Mouse (Mus musculus) testis, adult 2 months (tissue): Measurements from ENCODE around the gene Spata2l. TPM values are rescaled to one million over a fixed set of nuclear protein-coding genes. Genes with fewer than 3 reads are reported as not detected.
"Not testable (repeated sequence)": the region's sequence is repeated elsewhere in the genome, so short reads cannot be mapped to it uniquely, and the experiment has no call there.

Experiments
- H3K27ac ChIP-seq: fragments of 200-500 bp; 2 replicates; pipeline ENCODE4 v1.5.1; 2012; ENCODE audit warnings: low read depth, low read length; ENCODE audit not compliant: control insufficient read depth, insufficient read depth
- H3K27me3 ChIP-seq: fragments of 200-500 bp; 2 replicates; pipeline ENCODE4 v1.6.1; 2012; ENCODE audit warnings: mild to moderate bottlenecking, low read length, moderate library complexity; ENCODE audit not compliant: control insufficient read depth, insufficient read depth
- H3K36me3 ChIP-seq: fragments of 200-500 bp; 2 replicates; pipeline ENCODE4 v1.6.1; 2012; ENCODE audit warnings: mild to moderate bottlenecking, low read length; ENCODE audit not compliant: control insufficient read depth, insufficient read depth
- H3K4me1 ChIP-seq: fragments of 200-500 bp; 2 replicates; pipeline ENCODE4 v1.6.1; 2012; ENCODE audit warnings: low read length; ENCODE audit not compliant: control insufficient read depth, insufficient read depth
- H3K4me3 ChIP-seq: fragments of 200-500 bp; 2 replicates; pipeline ENCODE4 v1.5.1; 2012; ENCODE audit warnings: low read depth, mild to moderate bottlenecking, low read length, moderate library complexity, mixed read lengths; ENCODE audit not compliant: control insufficient read depth
- CTCF ChIP-seq: fragments of 200-500 bp; IDR thresholded peaks from 2 replicates; pipeline ENCODE4 v1.5.1; 2012; ENCODE audit warnings: low read depth, mild to moderate bottlenecking, inconsistent platforms, low read length, moderate library complexity; ENCODE audit not compliant: control insufficient read depth, insufficient read depth, insufficient replicate concordance
- POLR2A ChIP-seq: fragments of 200-500 bp; IDR thresholded peaks from 2 replicates; pipeline ENCODE4 v1.6.1; 2012; ENCODE audit warnings: low read depth, mild to moderate bottlenecking, inconsistent platforms, low read length, moderate library complexity; ENCODE audit not compliant: control insufficient read depth
- polyA plus RNA-seq: library from polyadenylated mRNA; depleted of rRNA; stranded (reverse); fragments of >200 nt; gene quantifications from 2 replicates; pipeline ENCODE4 v1.2.3, GENCODE M21; 2012

The Spata2l gene
- polyA plus RNA-seq, 1 experiment = 34.4 TPM

GRCm38 (mm10) chr8:123275096-123275495, 39.1 kb upstream of the Spata2l start:
- H3K27ac ChIP-seq = no peak overlapping the region
- peaks cover 1% of the 10 kb centered on the region for H3K36me3 ChIP-seq
- TF ChIP-seq POLR2A (no peak), CTCF (no peak)

DNA sequence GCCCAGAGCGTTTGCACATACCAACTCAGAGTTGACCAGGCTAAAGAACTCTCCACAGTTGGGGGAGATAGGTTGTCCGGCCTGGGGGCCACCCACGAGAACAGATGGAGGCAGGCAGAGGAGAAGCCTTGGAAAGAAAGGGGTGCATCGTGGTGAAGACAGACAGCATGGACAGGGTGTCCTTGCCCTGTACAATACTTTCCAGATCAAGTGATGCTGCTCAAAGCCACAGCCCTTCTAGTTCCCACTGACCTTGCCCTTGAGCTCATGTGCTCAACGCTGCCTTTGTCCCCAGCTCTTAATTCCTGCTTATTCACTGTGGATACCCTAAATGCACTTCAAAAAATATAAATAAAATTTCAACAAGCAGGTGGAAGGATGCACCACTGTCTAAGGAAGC, 38.4 kb upstream of the Spata2l start:
- Histone ChIP-seq H3K27me3 (no peaks in the 10 kb centered on the region), H3K4me1 (no peaks in the 10 kb centered on the region), H3K36me3 (peaks cover 1% of the 10 kb centered on the region), H3K27ac (no peak overlapping the region), H3K4me3 (no peak overlapping the region)
- TF ChIP-seq POLR2A (no peak), CTCF (no peak)

More at GRCm38 (mm10) chr8:123275096-123275495, 39.1 kb upstream of the Spata2l start:
- H3K4me1 ChIP-seq = no peaks in the 10 kb centered on the region
- H3K27me3 ChIP-seq = no peaks in the 10 kb centered on the region
- H3K4me3 ChIP-seq = no peak overlapping the region

DNA sequence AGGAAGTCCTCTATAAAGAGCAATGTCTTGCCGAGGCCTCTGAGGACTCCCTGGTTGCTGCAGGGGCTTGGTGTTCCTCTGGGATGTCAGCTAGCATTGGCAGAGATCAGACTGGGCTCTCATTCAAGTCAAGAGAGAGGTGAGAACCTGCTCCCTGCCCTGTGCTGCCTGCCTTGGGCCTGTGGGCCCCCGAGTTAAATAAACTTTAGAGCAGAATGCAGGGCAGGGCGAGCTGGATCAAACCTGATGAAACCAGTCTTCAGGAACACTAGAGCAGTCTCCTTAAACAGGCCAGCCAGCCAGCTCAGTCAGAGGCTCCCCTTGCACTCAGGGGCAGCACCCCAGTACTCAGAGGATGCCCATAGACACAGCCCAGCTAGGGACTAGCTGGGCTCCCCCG, 35.9 kb upstream of the Spata2l start:
- no peak overlapping the region for H3K27ac ChIP-seq

DNA sequence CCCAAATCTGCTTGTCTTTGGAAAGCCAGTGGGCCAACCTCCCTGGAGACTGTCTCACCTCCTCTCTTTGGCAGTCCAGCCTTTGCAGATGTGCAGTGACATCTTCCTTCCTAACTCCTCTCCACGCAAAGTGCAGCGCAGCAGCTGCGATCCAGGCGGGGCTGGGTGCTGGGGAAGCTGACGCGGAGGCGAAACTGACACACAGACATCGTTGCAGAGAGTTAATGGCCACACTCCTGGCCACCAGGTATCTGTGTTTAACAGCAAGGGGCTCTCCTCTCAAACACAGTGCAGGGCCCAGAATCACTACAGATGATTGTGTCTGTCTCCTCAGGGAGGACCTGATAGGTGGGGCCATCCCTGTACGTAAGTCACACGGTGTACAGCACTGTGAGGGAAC, 35.1 kb upstream of the Spata2l start:
- H3K4me1 ChIP-seq = no peaks in the 10 kb centered on the region
- peaks cover 1% of the 10 kb centered on the region; the same call in 1 of the 2 replicates for H3K36me3 ChIP-seq
- no peak overlapping the region for H3K4me3 ChIP-seq
- TF ChIP-seq CTCF (no peak), POLR2A (no peak)
- no peaks in the 10 kb centered on the region for H3K27me3 ChIP-seq
- H3K27ac ChIP-seq = no peak overlapping the region

More for the DNA sequence above, 35.9 kb upstream of the Spata2l start:
- Histone ChIP-seq H3K4me1 (no peaks in the 10 kb centered on the region), H3K36me3 (peaks cover 1% of the 10 kb centered on the region), H3K4me3 (no peak overlapping the region), H3K27me3 (no peaks in the 10 kb centered on the region)
- no peak for TF ChIP-seq POLR2A
- no peak for TF ChIP-seq CTCF

DNA sequence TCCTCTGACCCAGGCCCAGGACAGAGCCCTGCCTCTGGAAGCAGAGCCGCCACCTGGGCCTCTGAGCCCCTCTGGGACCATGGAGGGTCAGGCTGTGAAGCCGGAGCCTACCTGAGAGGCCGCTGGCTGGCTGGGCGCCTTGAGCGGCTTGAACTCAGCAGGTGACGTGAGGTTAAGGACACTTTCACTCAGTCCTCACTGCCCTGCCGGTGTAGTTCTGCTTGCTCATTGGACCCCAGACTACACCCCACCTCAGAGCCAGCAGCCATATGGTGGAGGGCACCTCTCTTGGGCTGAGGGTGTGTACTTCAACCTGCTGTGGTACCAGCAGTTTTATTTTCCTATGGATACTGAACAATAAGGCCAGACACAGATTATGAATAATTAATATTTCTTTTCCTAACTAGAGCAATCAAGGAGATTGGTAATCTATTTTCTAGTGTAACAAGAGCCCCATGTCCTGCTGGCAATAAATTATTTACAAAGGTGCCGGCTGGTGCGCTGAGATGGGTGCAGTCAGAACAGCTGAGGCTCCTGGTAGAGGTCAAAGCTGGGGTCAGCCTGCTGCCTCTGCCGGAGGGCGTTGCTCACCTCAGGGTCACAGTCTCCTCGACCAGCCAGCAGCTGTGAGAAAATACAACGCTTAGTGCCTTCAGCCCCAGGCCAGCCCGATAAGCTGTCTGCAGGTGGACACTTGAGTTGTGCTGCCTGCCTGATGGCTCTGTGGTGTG, 32.1 kb upstream of the Spata2l start:
- H3K27ac ChIP-seq = no peak overlapping the region
- TF ChIP-seq POLR2A (no peak), CTCF (no peak)

GRCm38 (mm10) chr8:123257593-123257992, 21.6 kb upstream of the Spata2l start:
- H3K4me1 ChIP-seq, H3K36me3 ChIP-seq, H3K27me3 ChIP-seq, H3K27ac ChIP-seq, H3K4me3 ChIP-seq: not testable (repeated sequence)

More for the DNA sequence above, 32.1 kb upstream of the Spata2l start:
- H3K4me3 ChIP-seq = no peak overlapping the region
- no peaks in the 10 kb centered on the region for H3K27me3 ChIP-seq
- peaks cover 6% of the 10 kb centered on the region for H3K36me3 ChIP-seq
- no peaks in the 10 kb centered on the region for H3K4me1 ChIP-seq

- Histone ChIP-seq H3K27ac (no peak overlapping the region), H3K36me3 (peaks cover 1% of the 10 kb centered on the region; the same call in 1 of the 2 replicates), H3K4me1 (peaks cover 9% of the 10 kb centered on the region), H3K4me3 (no peak overlapping the region), H3K27me3 (no peaks in the 10 kb centered on the region)
- TF ChIP-seq CTCF = no peak
- no peak for TF ChIP-seq POLR2A
Observed at GRCm38 (mm10) chr8:123257114-123257513, 21.1 kb upstream of the Spata2l start.
